Mouse (Mus musculus) heart, embryonic 12.5 days (tissue): ENCODE data around the gene Gm14819. TPM values are rescaled to one million over a fixed set of nuclear protein-coding genes. Genes with fewer than 3 reads are reported as not detected.
"Not testable (repeated sequence)": the region's sequence is repeated elsewhere in the genome, so short reads cannot be mapped to it uniquely, and the experiment has no call there.

Source experiments
- ATAC-seq: fragments of 200-750 bp; cut with Nextera tagmentation; 2 replicates; pipeline ENCODE4 v1.8.0; 2017; ENCODE audit warnings: moderate TSS enrichment, moderate library complexity; ENCODE audit not compliant: insufficient number of reproducible peaks, low FRiP score
- H3K27ac ChIP-seq: fragments of 300-500 bp; sonication (generic); 2 replicates; pipeline ENCODE4 v1.5.1; 2016; ENCODE audit warnings: mild to moderate bottlenecking, moderate library complexity; ENCODE audit not compliant: poor library complexity, severe bottlenecking
- H3K27me3 ChIP-seq: fragments of 300-500 bp; sonication (generic); replicated peaks from 2 replicates; pipeline ENCODE4 v1.6.1; 2016; ENCODE audit warnings: mild to moderate bottlenecking, moderate library complexity
- H3K36me3 ChIP-seq: fragments of 300-500 bp; sonication (generic); 2 replicates; pipeline ENCODE4 v1.6.1; 2016; ENCODE audit warnings: mild to moderate bottlenecking, moderate library complexity
- H3K4me1 ChIP-seq: fragments of 300-500 bp; sonication (generic); replicated peaks from 2 replicates; pipeline ENCODE4 v1.6.1; 2016; ENCODE audit warnings: mild to moderate bottlenecking
- H3K4me2 ChIP-seq: fragments of 300-500 bp; sonication (generic); 2 replicates; pipeline ENCODE4 v1.6.1; 2016; ENCODE audit warnings: mild to moderate bottlenecking, moderate library complexity
- H3K4me3 ChIP-seq: fragments of 300-500 bp; sonication (generic); 2 replicates; pipeline ENCODE4 v1.5.1; 2016; ENCODE audit warnings: mild to moderate bottlenecking
- H3K9ac ChIP-seq: fragments of 300-500 bp; sonication (generic); 2 replicates; pipeline ENCODE4 v1.6.1; 2016; ENCODE audit warnings: mild to moderate bottlenecking, moderate library complexity
- H3K9me3 ChIP-seq: fragments of 300-500 bp; sonication (generic); replicated peaks from 2 replicates; pipeline ENCODE4 v1.6.1; 2016; ENCODE audit warnings: mild to moderate bottlenecking, moderate library complexity
- WGBS: fragments of 180-500 bp; shearing (Covaris S2); methylation state at CpG from one replicate; pipeline ENCODE4 v1.1.7; 2016; 5-methylcytosine and 5-hydroxymethylcytosine counted together
- polyA plus RNA-seq: library from polyadenylated mRNA; unstranded; fragments of >200 nt; fragmentation: Nextera tagmentation; extraction: Ambion mirVana; gene quantifications from 2 replicates; pipeline ENCODE4 v1.2.1, GENCODE M21; 2016

The Gm14819 gene
- polyA plus RNA-seq: not detected in 2 replicates

GRCm38 (mm10) chrX:35403883-35404282 lies at the start of gene Gm14819:
TSS of gene Gm14819 (plus strand) at chrX:35404183.
- H3K9me3 ChIP-seq, H3K4me1 ChIP-seq, H3K36me3 ChIP-seq, ATAC-seq, H3K27me3 ChIP-seq, H3K4me2 ChIP-seq, H3K4me3 ChIP-seq, H3K9ac ChIP-seq, H3K27ac ChIP-seq: not testable (repeated sequence)
- WGBS: no CpG with 5 or more reads among the region's 6 CpGs
